Mouse (Mus musculus) layer of hippocampus, postnatal 14 days (tissue): ENCODE measurements at regions not wholly inside any gene's neighbourhood (a gene's known extent, or its start where the extent isn't known, plus 50 kb on each side); places are given as distances from the start of the nearest gene placed in this dataset.

Source experiments
- DNase-seq, 2 experiments: peaks; one replicate each; pipeline ENCODE4 v3.0.0; 2021 to 2022; ENCODE audit warnings: low spot score in 2 of 2, mixed read lengths in 1 of 2

DNA sequence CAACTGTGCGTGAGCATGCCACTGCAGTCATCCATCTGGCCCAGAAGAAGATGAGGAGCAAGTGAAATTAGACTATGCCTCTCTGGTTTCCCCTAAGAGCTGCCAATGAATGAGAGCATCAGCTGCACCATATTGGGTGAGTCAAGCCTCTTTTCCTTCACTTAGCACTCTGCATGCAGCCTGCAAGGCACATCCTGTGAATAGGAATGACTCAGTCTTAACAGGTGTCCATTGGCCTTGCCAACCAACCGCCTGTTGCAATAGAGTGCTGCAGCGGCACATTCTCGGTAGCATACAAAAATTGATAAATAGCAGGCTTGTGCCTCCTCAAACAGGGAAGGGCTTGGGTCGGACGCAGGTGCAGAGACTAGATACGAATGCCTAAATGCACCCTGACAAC lies 808.7 kb downstream of the Gsdmc2 start:
- peak; percentile 40 to 73 for DNase-seq

DNA sequence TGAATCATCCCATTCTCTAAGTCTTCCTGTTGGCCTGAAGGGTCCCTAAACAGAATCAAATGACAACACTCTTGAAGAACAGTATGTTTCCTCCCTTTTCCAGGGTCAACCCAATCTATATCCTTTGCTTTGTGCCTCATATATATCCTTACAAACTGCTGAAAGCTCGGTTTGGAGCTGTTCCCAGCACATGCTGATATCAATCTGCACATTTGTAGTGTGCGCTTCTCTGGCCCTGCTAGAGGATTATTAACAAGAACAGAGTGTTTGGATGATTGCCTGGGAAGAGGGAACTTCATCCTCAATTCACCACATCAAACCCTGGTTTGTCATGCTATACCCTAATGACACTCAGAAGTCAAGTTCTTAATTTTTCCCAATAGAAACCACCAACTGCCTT lies 824.2 kb downstream of the Gsdmc2 start:
- peak; percentile 5 to 51 for DNase-seq

DNA sequence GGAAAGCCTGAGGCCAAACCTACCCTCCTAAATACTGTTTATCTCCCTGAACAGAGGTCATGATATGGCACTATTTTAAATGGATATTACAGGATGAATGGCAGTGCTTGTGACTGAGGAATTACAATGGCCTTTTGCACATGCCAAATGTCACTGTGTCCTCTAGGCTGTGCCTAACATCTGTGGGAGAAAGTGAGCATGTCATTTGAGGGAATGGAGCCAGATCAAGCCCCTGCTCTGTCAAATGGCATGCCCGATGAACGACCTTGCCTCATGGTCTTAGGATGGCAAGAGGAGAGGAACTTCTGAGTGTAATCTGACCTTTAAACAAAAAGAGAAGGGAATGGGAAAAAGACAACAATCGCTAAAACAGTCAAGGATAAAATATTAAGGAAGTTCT lies 827.0 kb downstream of the Gsdmc2 start:
- DNase-seq: no peak

DNA sequence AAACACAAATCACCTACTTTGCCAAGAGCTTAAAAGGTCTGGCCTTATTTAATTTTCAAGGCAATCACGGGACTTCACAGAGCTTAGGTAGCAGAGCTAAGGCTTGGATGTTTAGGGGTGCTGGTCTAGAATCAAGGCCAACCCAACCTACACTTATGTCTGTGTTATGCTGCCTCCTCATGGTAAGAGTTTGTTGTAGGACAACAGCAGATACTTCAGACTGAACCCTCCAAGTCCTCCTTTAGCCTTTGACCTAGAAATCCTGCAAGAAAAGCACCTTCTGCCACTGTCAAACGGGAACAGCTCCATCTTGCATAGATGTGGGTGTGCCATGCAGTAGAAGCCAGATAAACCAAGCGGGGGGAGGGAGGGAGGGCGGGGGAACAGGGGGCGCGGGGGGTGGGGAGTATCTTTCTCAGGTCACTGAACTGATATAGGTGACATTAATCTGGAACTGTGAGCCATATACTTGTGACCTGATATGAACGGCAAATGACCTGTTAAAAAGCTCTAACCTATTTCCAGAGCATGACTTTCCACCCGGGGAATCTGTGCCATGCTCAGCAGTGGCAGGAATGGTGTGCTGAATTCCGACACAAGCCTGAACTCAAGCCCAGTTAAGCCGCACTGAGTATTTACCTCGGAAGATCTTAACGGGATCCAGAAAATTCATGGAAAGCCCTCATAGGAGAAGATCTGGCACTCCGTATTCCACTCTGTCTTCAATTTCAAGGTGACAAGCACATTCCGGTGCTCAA lies 838.3 kb downstream of the Gsdmc2 start:
- DNase-seq: no peak

DNA sequence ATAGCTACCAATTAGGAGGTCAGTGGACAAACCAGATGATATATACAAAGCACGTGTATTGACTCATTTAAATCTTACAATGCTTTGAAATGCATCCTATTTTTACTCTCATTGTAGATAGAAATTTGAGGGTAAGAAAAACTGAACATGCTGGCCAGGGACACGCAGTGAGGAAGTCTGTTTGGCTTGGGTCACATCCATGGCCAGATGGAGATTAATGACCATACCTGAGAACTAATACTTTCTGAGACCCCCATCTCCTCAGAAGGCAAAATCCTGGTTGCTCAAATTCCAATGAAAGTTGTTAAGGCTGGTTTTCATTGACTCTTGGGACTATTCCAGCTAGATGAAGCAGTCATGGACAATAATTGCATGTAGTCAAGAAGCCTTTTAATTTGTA lies 850.3 kb downstream of the Gsdmc2 start:
- no peak for DNase-seq

DNA sequence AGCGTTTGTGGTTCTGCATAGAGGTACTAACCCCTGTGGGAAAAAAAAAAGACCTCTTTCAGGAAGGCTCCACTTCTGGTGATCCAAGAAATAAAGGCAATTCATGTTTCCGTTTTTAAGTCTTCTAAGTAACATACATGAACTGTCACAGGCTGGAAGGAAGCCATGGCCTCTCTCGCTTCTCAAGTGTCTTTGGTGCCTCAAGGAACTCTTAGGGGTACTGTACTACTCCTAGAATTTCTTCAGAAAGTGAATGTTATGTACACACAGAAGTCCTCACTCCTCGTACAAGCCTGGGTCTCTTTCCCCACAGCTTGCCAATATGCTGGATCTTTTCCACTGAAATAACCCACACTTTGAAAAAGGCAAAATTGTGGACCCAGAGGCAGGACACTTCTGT lies 858.1 kb downstream of the Gsdmc2 start:
- DNase-seq: no peak

DNA sequence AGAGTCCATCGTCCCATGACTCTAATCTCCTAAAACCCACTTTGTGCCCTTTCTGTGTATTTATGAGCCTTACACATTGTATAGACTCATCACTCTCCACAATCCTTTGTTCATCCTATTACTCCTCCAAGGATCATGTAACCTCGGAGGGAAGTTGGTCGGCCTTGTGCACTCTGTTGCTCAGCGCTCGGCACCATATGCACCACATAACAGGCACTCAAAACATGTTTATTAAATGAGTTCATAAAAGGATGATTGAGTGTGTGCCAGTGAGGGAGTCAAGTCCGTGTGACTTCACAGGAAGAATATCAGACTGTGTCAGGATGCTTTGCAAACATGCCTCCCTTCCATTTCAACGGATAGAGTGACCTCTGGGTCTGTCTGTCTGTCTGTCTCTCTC lies 858.8 kb downstream of the Gsdmc2 start:
- DNase-seq: no peak

DNA sequence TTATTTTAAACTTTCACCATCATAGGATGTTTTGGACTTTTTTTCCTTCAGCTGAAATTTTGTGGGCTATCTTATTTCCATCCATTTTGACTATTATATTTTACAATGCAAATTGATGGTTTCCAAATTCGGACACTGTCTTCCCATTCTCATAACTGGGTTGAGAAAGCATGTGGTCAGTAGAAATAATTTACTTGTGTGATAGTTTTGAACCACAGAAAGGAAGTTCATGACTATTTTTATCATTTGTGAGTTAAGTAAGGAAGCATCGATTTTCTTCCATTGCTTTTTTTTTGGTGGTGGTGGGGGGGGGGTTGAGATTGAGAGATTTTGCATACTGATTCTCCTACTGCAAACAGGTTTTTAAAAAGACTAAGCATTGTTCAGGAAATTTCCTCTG lies 874.4 kb downstream of the Gsdmc2 start:
- DNase-seq: no peak

DNA sequence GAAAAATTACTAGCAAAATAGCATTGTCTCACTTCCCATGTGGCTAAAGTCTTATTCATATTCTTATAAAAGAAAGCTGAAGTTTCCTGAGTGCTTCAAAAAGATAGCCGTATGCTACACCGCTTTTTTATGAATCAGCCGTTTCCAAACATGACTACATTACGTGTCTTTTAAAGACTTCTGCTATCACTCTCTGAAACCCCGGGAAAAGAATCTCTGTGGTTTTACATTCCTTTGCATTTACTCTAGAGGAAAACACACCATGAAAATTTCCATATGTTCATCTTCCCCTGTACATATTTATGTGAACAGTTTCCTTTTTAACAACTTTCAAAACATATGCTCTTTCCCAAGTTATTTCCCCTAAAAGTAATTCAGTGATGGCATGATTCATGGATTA lies 882.3 kb downstream of the Gsdmc2 start:
- no peak for DNase-seq

DNA sequence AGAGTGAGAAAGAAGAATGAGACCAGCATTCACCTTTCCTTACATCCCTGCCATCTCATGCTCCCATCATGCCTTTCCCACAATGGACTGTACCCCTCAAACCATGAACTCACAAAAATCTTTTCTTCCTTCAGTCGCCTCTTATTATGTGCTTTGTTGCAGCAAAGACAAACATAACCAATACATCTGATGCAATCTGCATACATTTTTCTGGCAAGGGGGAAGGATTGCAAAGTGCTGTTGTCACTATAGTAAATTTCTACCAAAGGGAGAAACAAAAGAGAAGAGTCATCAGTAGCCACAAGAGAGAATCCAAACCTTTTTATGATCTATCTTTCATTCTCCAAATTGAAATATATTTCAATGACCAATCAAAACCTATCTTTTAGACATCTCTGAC lies 884.4 kb downstream of the Gsdmc2 start:
- no peak for DNase-seq

DNA sequence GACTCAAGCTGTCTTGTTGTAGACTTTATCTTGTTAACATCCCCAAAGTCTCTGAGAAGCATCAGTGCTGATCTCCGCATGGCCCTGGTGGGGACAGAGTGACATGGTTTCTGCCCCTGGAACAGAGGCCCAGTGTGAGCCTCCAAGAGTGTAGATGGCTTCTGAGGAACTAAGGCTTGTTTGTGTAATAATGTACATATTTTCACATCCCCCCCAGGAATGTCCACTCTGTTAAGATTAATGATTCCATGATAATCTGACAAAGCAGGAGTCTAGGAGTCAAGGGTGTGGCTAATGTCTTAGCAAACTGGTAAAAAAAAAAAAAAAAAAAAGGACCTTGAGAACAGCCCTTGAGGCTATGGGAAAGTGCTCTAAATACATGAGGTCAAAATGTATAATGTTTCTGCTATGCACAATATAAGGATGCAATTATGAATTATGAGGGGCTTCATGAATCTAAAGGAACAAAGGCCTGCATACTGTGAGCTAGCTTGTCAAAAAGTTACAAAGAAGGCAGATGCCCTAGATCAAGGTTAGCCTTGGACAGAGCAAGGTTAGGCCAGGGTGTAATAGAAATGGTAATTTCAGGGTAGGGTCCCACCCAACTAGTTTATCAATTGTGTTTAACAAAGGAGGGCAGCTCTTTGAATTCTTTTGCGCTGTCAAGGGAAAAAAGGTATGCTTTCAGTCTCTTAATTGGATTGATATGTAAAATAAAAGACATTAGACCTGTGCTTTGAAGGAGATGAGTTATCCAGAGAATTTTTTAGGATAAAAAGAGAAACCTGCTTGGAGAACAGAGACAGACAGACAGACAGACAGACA lies 886.3 kb downstream of the Gsdmc2 start:
- no peak for DNase-seq

DNA sequence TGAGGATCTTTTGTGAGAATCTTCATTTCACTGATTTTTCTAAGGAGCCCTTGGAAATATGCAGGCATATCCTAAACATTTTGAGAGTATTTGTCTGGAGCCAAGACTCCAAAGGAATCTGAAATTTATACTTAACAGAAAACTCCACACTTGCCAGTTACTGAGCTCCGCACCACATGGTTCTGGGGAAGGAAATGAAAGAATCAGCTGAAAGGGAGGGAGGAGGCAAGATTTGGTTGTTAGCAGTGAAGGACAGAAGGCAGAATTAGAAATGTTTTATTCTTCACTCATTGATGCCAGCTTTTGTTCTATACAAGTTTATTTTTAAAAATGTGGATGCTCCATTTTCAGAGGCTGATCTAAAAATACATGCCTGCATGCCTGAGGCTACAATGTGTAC lies 890.1 kb downstream of the Gsdmc2 start:
- peak in 1 of 2 experiments; percentile 36 for DNase-seq

DNA sequence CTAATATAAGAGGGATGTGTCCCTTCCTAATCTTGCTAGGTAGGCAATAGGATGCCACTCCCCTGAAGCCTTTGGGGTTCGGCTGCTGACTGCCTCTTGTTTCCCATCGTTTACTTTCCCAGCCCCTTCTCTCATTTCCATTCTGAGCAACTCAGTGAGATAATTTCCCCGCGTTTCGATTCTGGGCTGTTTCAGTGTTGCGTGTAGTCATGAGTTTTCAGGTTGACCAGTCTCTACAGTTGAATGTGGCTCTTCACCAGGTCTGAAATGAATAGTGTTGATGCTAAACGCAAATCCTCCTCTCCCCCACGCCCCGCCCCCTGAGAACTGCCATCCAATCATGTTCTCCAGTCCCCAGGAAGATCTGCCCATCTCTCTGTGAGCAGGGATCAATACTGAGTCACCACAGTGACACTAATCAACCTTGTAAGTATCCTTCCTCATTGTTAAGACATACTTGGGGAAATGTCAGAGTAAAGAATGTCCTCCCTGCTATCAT lies 890.6 kb downstream of the Gsdmc2 start:
- DNase-seq: no peak

DNA sequence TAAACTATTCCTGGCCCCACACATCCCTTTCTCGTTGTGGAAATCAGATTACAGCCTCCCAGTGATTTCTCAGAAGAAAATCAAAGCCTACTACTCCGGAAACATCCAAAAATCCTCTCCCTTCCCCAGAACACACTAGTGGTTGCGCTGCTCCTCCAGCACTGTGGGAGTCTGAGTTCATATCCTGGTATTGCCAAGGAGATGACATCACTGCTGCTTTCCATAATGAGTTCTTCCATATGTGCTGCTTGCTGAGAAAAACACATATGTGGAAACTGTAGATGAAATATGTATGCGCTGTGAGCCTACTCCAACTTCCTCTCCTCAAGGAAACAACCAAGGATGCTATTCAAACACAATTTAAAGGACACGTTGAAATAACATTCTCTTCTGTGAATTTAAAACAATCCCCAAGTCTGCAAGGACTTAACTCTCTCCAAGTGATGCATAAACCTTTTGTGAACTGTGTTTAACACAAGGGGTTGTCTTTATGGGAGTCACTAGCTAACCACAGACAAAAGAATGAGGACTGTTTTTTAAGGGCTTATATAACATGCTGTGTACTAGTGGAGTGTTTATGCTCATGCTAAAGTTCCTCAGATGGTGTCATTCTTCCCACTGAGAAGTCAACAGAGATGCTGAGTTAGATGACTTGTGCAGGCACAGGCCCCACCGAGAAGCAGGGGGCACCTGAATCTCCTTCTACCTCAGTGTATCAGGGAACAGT lies 891.6 kb downstream of the Gsdmc2 start:
- DNase-seq: peak in 1 of 2 experiments; percentile 18

DNA sequence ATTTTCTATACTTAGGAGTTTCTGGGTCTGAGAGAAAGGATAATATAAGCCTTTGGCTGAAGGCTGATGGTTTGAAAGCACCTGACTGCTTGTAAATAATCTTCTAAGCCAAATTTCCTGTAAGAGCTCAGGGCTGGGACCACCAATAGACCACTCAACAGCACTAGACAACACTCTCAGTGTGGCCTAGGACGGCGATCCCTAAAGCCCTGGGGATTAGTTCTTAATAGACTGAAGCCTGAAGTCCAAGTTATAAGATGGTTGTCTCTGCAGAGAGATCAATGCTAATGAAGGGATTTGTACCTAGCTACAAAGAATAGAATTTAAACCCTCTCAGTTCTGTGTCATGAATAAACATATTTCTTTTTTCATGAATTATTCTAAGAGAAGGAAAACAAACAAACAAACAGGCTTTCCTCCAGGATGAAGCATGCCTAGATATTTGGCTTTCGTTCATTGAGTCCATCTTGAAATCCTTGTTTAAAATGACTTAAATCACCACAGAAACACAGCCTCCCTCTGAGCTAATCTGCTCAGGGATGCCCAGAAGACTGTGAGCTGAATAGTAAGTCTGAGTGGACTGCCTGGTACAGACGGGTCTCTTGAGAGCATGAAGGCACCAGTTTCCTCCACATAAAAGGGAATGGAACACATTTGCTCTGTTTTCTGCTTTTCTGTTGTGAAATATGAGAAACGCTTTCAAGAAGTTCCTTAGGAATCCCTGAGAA lies 892.3 kb downstream of the Gsdmc2 start:
- DNase-seq: no peak

DNA sequence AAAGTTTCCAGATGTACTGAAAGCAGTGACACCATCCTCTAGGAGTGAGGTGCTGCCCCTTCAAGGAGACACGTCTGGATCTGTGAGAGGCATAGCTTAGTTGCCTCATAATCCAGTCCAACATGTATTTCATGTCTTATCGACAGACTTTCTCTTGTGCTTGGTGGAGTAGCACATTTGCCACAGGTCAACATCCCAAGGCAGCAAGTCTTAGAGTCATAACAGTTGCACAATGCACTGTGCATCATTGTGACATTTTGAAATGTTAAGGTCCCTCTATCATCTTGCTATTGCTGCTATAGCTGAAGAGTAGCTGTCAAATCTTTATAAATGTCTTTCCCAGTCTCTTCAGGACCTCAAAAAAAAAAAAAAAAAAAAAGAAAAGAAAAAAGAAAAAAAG lies 905.6 kb downstream of the Gsdmc2 start:
- no peak for DNase-seq

DNA sequence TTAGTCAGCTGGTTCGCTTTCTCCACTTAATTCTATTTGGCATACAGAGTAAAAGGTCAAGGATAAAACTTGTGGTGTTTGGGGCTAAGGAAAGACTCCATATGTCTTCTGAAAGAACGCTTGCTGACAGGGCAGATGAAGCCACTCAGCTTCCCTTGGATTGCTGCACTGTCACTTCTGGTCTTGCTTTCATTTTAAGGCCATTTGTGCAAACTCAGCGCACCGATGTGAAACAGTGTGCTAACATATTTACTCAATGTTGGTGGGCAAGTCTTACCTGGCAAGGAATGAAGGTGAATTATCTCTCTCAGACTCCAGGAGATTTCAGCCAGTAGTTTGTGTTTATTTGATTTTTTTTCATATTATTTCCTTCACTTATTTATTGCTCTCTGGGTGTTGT lies 907.2 kb downstream of the Gsdmc2 start:
- DNase-seq: no peak

DNA sequence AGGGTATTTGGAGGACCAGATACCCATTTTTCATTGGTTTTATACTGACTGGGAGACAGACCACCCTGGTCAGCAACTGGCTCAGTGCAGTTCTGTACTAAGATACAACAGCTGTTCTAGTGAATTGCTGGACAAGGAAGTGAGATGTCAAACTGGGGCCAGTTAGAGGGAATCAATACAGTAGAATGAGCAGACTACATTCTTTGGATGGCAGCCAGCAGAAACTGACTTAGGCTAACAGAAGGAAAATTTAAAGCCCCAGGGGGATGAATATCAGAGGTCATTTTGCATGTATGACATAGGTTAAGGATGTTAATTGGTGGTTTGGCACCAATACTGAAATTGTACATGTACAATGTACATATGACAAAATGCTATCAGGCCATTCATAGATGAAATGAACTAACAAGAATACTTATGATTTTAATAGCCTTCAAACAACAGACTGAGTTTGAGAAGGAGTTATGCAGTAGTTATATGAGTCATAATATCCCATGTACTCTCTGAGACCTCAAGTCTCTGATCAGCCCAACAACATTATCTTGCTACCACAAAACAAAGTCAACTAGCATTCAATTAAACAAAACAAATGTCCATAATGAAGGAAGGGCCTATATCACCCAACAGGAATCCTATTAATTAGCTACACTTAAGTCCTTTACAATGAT lies 910.3 kb downstream of the Gsdmc2 start:
- DNase-seq: no peak

DNA sequence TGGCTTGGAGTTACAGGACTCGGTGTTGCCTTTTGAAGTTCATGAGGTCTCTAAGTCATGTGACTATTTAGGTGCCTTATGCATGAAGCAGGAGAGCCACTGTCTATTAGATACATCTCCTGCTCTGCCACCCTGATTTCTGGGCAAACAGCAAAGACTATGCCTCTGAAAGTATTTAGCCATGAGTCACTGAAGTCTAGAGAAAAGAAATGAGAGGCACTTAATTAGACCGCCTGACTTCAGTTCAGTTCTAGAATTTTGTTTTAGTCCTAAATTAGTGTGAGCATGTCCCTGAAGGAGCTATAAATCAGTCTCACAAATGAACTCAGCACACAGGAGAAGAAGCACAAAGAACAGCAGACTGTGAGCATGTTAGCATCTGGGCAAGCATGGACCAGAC lies 924.5 kb downstream of the Gsdmc2 start:
- no peak for DNase-seq

DNA sequence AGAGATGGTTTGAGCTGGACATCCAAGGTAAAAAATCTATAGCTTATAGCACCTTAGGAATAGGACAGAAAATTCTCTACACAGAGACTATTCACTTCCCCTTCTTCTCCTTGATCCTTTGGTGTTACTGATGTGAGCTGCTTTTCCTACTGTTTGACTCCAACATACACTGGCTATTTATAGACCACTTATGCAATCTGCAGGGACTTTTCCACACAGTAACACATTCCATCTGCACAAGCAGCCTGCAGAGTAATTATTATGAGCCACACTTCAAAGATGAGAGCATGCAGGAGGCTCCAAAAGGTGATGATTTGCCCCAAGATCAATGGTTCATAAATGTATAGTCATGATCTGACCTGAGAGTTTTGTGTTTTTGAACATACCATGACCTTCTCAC lies 925.7 kb downstream of the Gsdmc2 start:
- DNase-seq: peak; percentile 7 to 28

DNA sequence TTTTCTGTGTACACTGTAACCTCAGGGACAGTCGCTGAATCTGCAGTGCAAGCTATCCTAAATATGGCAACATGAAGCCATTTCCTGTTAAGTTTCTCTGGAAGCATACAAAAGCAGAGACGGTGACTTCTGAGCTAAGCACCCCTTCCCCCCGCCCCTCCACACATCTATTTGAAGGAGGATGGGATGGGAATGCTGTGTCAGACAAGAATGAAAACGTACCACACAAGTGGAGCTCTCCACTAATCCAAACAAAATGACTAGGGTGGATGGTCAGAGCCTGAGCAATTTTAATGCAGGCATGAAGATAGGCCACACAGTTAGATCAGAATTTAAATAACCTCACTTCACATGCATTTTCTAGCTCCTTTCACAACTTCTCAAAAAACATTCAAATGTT lies 936.6 kb downstream of the Gsdmc2 start:
- no peak for DNase-seq
